Mouse (Mus musculus): ENCODE results near the gene Cct2. TPM values are rescaled to one million over a fixed set of nuclear protein-coding genes. Genes with fewer than 3 reads are reported as not detected.

Gene Cct2
- polyA plus RNA-seq, 1 experiment from 2014 or later, result 281 TPM

GRCm38 (mm10) chr10:117094504-117095329, 31.1 kb upstream of the Cct2 start:
- Histone ChIP-seq H3K27ac (peak overlapping the region; percentile 79), H3K9ac (replicated peaks) (no peak overlapping the region), H3K27me3 (no peaks in the 10 kb centered on the region), H3K4me1 (replicated peaks) (peaks cover 25% of the 10 kb centered on the region), H3K4me3 (replicated peaks) (no peak overlapping the region), H3K4me2 (replicated peaks) (0 out of 2 replicates have a peak overlapping the region, but pooled peaks have one; percentile 11), H3K36me3 (0 out of 2 replicates have a peak, but pooled peaks cover 3% of the 10 kb centered on the region), H3K9me3 (no peaks in the 10 kb centered on the region)
- ATAC-seq, result peak; percentile 94
- 21% methylated on average over 15 of the region's 15 CpGs for WGBS

- peaks cover 10% of the 10 kb centered on the region for H3K36me3 ChIP-seq
- H3K4me2 ChIP-seq (replicated peaks), result no peak overlapping the region
- no peak overlapping the region for H3K4me3 ChIP-seq (replicated peaks)
- ATAC-seq, result no peak
- no peaks in the 10 kb centered on the region for H3K27me3 ChIP-seq
- no peaks in the 10 kb centered on the region for H3K9me3 ChIP-seq
- H3K4me1 ChIP-seq (replicated peaks), result peaks cover 11% of the 10 kb centered on the region
- H3K27ac ChIP-seq, result no peak overlapping the region
- WGBS, result 88% methylated on average over 4 of the region's 4 CpGs
- no peak overlapping the region for H3K9ac ChIP-seq (replicated peaks)
Measured at GRCm38 (mm10) chr10:117089628-117090027, 26.0 kb upstream of the Cct2 start.

- Histone ChIP-seq H3K4me2 (replicated peaks) (no peak overlapping the region), H3K9ac (replicated peaks) (no peak overlapping the region), H3K4me1 (replicated peaks) (no peaks in the 10 kb centered on the region), H3K36me3 (peaks cover 48% of the 10 kb centered on the region), H3K9me3 (no peaks in the 10 kb centered on the region), H3K27me3 (no peaks in the 10 kb centered on the region), H3K27ac (no peak overlapping the region), H3K4me3 (replicated peaks) (no peak overlapping the region)
- WGBS, result 81% methylated on average over 2 of the region's 2 CpGs
- no peak for ATAC-seq
Measured at GRCm38 (mm10) chr10:117081914-117082359, 18.3 kb upstream of the Cct2 start.

GRCm38 (mm10) chr10:117081326-117081725, 17.7 kb upstream of the Cct2 start:
- Histone ChIP-seq H3K4me2 (replicated peaks) (no peak overlapping the region), H3K36me3 (peaks cover 54% of the 10 kb centered on the region), H3K4me1 (replicated peaks) (no peaks in the 10 kb centered on the region), H3K9ac (replicated peaks) (no peak overlapping the region), H3K4me3 (replicated peaks) (no peak overlapping the region), H3K27ac (no peak overlapping the region), H3K9me3 (no peaks in the 10 kb centered on the region), H3K27me3 (no peaks in the 10 kb centered on the region)
- no peak for ATAC-seq
- WGBS, result 74% methylated on average over 4 of the region's 4 CpGs

- Histone ChIP-seq H3K9ac (replicated peaks) (no peak overlapping the region), H3K9me3 (no peaks in the 10 kb centered on the region), H3K27ac (no peak overlapping the region), H3K4me2 (replicated peaks) (no peak overlapping the region), H3K4me1 (replicated peaks) (no peaks in the 10 kb centered on the region), H3K4me3 (replicated peaks) (no peak overlapping the region), H3K27me3 (no peaks in the 10 kb centered on the region), H3K36me3 (peaks cover 59% of the 10 kb centered on the region)
- 80% methylated on average over 6 of the region's 6 CpGs for WGBS
- ATAC-seq, result 0 out of 2 replicates have a peak, but pooled peaks have one; percentile 45
Measured at GRCm38 (mm10) chr10:117078284-117078683, 14.7 kb upstream of the Cct2 start.

- no peak for ATAC-seq
- H3K9me3 ChIP-seq, result no peaks in the 10 kb centered on the region
- H3K36me3 ChIP-seq, result peaks cover 59% of the 10 kb centered on the region
- H3K4me1 ChIP-seq (replicated peaks), result no peaks in the 10 kb centered on the region
- H3K4me3 ChIP-seq (replicated peaks), result no peak overlapping the region
- H3K9ac ChIP-seq (replicated peaks), result no peak overlapping the region
- H3K4me2 ChIP-seq (replicated peaks), result no peak overlapping the region
- 85% methylated on average over 7 of the region's 7 CpGs for WGBS
- no peaks in the 10 kb centered on the region for H3K27me3 ChIP-seq
- H3K27ac ChIP-seq, result no peak overlapping the region
Measured at GRCm38 (mm10) chr10:117073176-117073575, 9.6 kb upstream of the Cct2 start.

GRCm38 (mm10) chr10:117072191-117072888, 8.7 kb upstream of the Cct2 start:
- H3K9ac ChIP-seq (replicated peaks), result no peak overlapping the region
- WGBS, result 94% methylated on average over 18 of the region's 18 CpGs
- no peaks in the 10 kb centered on the region for H3K4me1 ChIP-seq (replicated peaks)
- H3K4me3 ChIP-seq (replicated peaks), result no peak overlapping the region
- H3K27me3 ChIP-seq, result no peaks in the 10 kb centered on the region
- H3K36me3 ChIP-seq, result peaks cover 58% of the 10 kb centered on the region
- no peaks in the 10 kb centered on the region for H3K9me3 ChIP-seq
- no peak overlapping the region for H3K27ac ChIP-seq
- no peak overlapping the region for H3K4me2 ChIP-seq (replicated peaks)
- ATAC-seq, result no peak

- Histone ChIP-seq H3K9me3 (no peaks in the 10 kb centered on the region), H3K4me2 (replicated peaks) (no peak overlapping the region), H3K4me3 (replicated peaks) (no peak overlapping the region), H3K27ac (no peak overlapping the region), H3K36me3 (peaks cover 36% of the 10 kb centered on the region), H3K4me1 (replicated peaks) (no peaks in the 10 kb centered on the region), H3K9ac (replicated peaks) (no peak overlapping the region), H3K27me3 (no peaks in the 10 kb centered on the region)
- no peak for ATAC-seq
- 96% methylated on average over 3 of the region's 3 CpGs for WGBS
Measured at GRCm38 (mm10) chr10:117069109-117069508, 5.5 kb upstream of the Cct2 start.

GRCm38 (mm10) chr10:117064076-117064475, 462 bp upstream of the Cct2 start:
- Histone ChIP-seq H3K27ac (peak overlapping the region; percentile 85), H3K4me2 (replicated peaks) (peak overlapping the region; percentile 51), H3K27me3 (no peaks in the 10 kb centered on the region), H3K9me3 (no peaks in the 10 kb centered on the region), H3K9ac (replicated peaks) (peak overlapping the region; percentile 49; the same call in 1 of the 2 replicates), H3K4me1 (replicated peaks) (peaks cover 15% of the 10 kb centered on the region), H3K36me3 (peaks cover 28% of the 10 kb centered on the region), H3K4me3 (replicated peaks) (peak overlapping the region; percentile 95)
- WGBS, result 7% methylated on average over 7 of the region's 7 CpGs
- peak; percentile 58 for ATAC-seq

GRCm38 (mm10) chr10:117062894-117063253, 740 bp downstream of the Cct2 start:
- Histone ChIP-seq H3K27me3 (no peaks in the 10 kb centered on the region), H3K4me1 (replicated peaks) (peaks cover 20% of the 10 kb centered on the region), H3K36me3 (peaks cover 39% of the 10 kb centered on the region), H3K27ac (peak overlapping the region; percentile 82), H3K4me2 (replicated peaks) (peak overlapping the region; percentile 92), H3K4me3 (replicated peaks) (peak overlapping the region; percentile 95), H3K9ac (replicated peaks) (peak overlapping the region; percentile 82), H3K9me3 (no peaks in the 10 kb centered on the region)
- ATAC-seq, result peak; percentile 0; the same call in 1 of the 2 replicates
- 3% methylated on average over 15 of the region's 15 CpGs for WGBS

GRCm38 (mm10) chr10:117055668-117056067, 7.9 kb downstream of the Cct2 start:
- Histone ChIP-seq H3K27me3 (no peaks in the 10 kb centered on the region), H3K9me3 (no peaks in the 10 kb centered on the region), H3K4me3 (replicated peaks) (no peak overlapping the region), H3K4me2 (replicated peaks) (no peak overlapping the region), H3K9ac (replicated peaks) (no peak overlapping the region), H3K36me3 (peaks cover 97% of the 10 kb centered on the region), H3K4me1 (replicated peaks) (peaks cover 13% of the 10 kb centered on the region), H3K27ac (no peak overlapping the region)
- no peak for ATAC-seq
- WGBS, result 94% methylated on average over 4 of the region's 4 CpGs

GRCm38 (mm10) chr10:117049961-117050597, 13.5 kb downstream of the Cct2 start:
- Histone ChIP-seq H3K27ac (no peak overlapping the region), H3K9ac (replicated peaks) (no peak overlapping the region), H3K4me1 (replicated peaks) (peaks cover 12% of the 10 kb centered on the region), H3K27me3 (no peaks in the 10 kb centered on the region), H3K9me3 (no peaks in the 10 kb centered on the region), H3K4me2 (replicated peaks) (no peak overlapping the region), H3K36me3 (peaks cover 65% of the 10 kb centered on the region), H3K4me3 (replicated peaks) (no peak overlapping the region)
- 80% methylated on average over 4 of the region's 4 CpGs for WGBS
- no peak for ATAC-seq
